Mouse (Mus musculus): ENCODE data around the gene Ckm.

- no peak for TF ChIP-seq POLR2A (IDR thresholded peaks at IDR 0.05; ENCODE audit: insufficient read length, low read depth)
- no peak for TF ChIP-seq E2F4 (IDR thresholded peaks at IDR 0.05; ENCODE audit: insufficient read depth)
- TF ChIP-seq CEBPB (IDR thresholded peaks at IDR 0.05; ENCODE audit: insufficient read depth, poor library complexity, severe bottlenecking): no peak
- TF ChIP-seq SRF (IDR thresholded peaks at IDR 0.05; ENCODE audit: control insufficient read depth, insufficient read length, low read depth): no peak
- no peak for TF ChIP-seq MAX (IDR thresholded peaks at IDR 0.05; ENCODE audit: low read depth)
- no peak for TF ChIP-seq MYOG (IDR thresholded peaks at IDR 0.05; ENCODE audit: control insufficient read depth in 1 of 3, insufficient read depth in 1 of 3, insufficient read length in 2 of 3, low read depth in 2 of 3)
Observed at GRCm38 (mm10) chr7:19464367-19465307, 60.1 kb downstream of the Ckm start.

Data from myocyte (in vitro differentiated cells).